ENCODE assay signal across 9 mouse cellular contexts in genomic region chr6:100527972-100528371, GRCm38 (mm10).
DNase-seq lines count a peak whose midpoint lies in the region; ATAC-seq and TF ChIP-seq lines count a peak whose summit lies in the region.
"Had no signal": no experiment of that assay in that cellular context is flagged by ENCODE, and none has a peak within 500 bp of the region (broad histone marks: within the 10 kb centered on the region; RNA-seq: fewer than 3 reads in every experiment).

No protein-coding gene starts in this region.

- no peak overlapping the region for H3K9ac ChIP-seq in midbrain, postnatal 0 days (replicated peaks; ENCODE audit: low read length, poor library complexity, severe bottlenecking)
- no peak overlapping the region for H3K9ac ChIP-seq in midbrain, embryonic 14.5 days (replicated peaks; ENCODE audit: low read length)

- H3K36me3 ChIP-seq in heart, embryonic 10.5 days: no peaks in the 10 kb centered on the region
- no peaks in the 10 kb centered on the region for H3K36me3 ChIP-seq in midbrain, postnatal 0 days (ENCODE audit: insufficient read depth, low read length)
- H3K36me3 ChIP-seq in midbrain, embryonic 14.5 days (ENCODE audit: control insufficient read depth, insufficient read depth, low read length): no peaks in the 10 kb centered on the region
- H3K36me3 ChIP-seq: hindbrain, embryonic 10.5 days had no signal

- TF ChIP-seq CTCF in midbrain, postnatal 0 days (IDR thresholded peaks at IDR 0.05): peak; percentile 66
- TF ChIP-seq CTCF in bone marrow, adult 2 months (IDR thresholded peaks at IDR 0.05; ENCODE audit: control insufficient read depth, insufficient read depth, low read length): peak; percentile 56

- DNase-seq in heart, postnatal 4 days: peak; percentile 26
- DNase-seq in heart, embryonic 10.5 days (ENCODE audit: low spot score): no peak
- DNase-seq in midbrain, postnatal 0 days (ENCODE audit: low spot score): no peak
- DNase-seq in midbrain, embryonic 14.5 days: no peak
- peak; percentile 30 for DNase-seq in thymus, postnatal 25 days
- DNase-seq in T-cell, adult 2 months (ENCODE audit: low spot score): no peak

- no peak overlapping the region for H3K4me2 ChIP-seq in midbrain, postnatal 0 days (ENCODE audit: low read depth, low read length, poor library complexity, severe bottlenecking)
- no peak overlapping the region for H3K4me2 ChIP-seq in midbrain, embryonic 14.5 days (ENCODE audit: low read length)

- WGBS in heart, embryonic 10.5 days: 80% methylated on average over 5 of the region's 5 CpGs
- 92% methylated on average over 5 of the region's 5 CpGs for WGBS in midbrain, postnatal 0 days
- 89% methylated on average over 5 of the region's 5 CpGs for WGBS in midbrain, embryonic 14.5 days
- 71% methylated on average over 5 of the region's 5 CpGs for WGBS in bone marrow, adult 2 months

- peaks cover 36% of the 10 kb centered on the region for H3K4me1 ChIP-seq in heart, embryonic 10.5 days
- no peaks in the 10 kb centered on the region; the same call in 1 of the 2 replicates for H3K4me1 ChIP-seq in midbrain, postnatal 0 days (ENCODE audit: insufficient read depth, low read length)
- H3K4me1 ChIP-seq in midbrain, embryonic 14.5 days (ENCODE audit: control insufficient read depth, insufficient read depth, low read length): peaks cover 8% of the 10 kb centered on the region; the same call in 1 of the 2 replicates
- peaks cover 2% of the 10 kb centered on the region for H3K4me1 ChIP-seq in bone marrow, adult 2 months (ENCODE audit: control insufficient read depth, insufficient read depth, low read length)

- H3K27ac ChIP-seq in heart, embryonic 10.5 days: no peak overlapping the region
- no peak overlapping the region for H3K27ac ChIP-seq in midbrain, postnatal 0 days (ENCODE audit: low read depth, low read length)
- no peak overlapping the region for H3K27ac ChIP-seq in midbrain, embryonic 14.5 days (replicated peaks; ENCODE audit: low read depth, low read length)
- no peak overlapping the region for H3K27ac ChIP-seq in bone marrow, adult 2 months (ENCODE audit: control insufficient read depth, insufficient read depth, low read depth, low read length, poor library complexity)
- H3K27ac ChIP-seq: hindbrain, embryonic 10.5 days had no signal

- H3K9me3 ChIP-seq in heart, embryonic 10.5 days: no peaks in the 10 kb centered on the region
- H3K9me3 ChIP-seq in midbrain, postnatal 0 days (ENCODE audit: low read length): no peaks in the 10 kb centered on the region
- no peaks in the 10 kb centered on the region for H3K9me3 ChIP-seq in midbrain, embryonic 14.5 days (ENCODE audit: control insufficient read depth, low read length)

- no peak overlapping the region for H3K4me3 ChIP-seq in heart, embryonic 10.5 days
- H3K4me3 ChIP-seq in midbrain, postnatal 0 days (ENCODE audit: low read depth, low read length): no peak overlapping the region
- H3K4me3 ChIP-seq in midbrain, embryonic 14.5 days (replicated peaks; ENCODE audit: low read depth, low read length): no peak overlapping the region
- no peak overlapping the region for H3K4me3 ChIP-seq in bone marrow, adult 2 months (replicated peaks; ENCODE audit: control insufficient read depth, low read depth, low read length)
- H3K4me3 ChIP-seq: hindbrain, embryonic 10.5 days had no signal

- no peak for TF ChIP-seq POLR2A in bone marrow, adult 2 months (IDR thresholded peaks at IDR 0.05; ENCODE audit: borderline replicate concordance, control insufficient read depth, low read depth, low read length)

- no peak for ATAC-seq in midbrain, postnatal 0 days (ENCODE audit: low FRiP score)
- no peak for ATAC-seq in midbrain, embryonic 14.5 days (ENCODE audit: low FRiP score, low TSS enrichment)
- ATAC-seq: activated CD4-positive, CD25-positive, alpha-beta regulatory T cell, adult 4 months had no signal

- peaks cover 43% of the 10 kb centered on the region; the same call in 1 of the 2 replicates for H3K27me3 ChIP-seq in heart, embryonic 10.5 days (ENCODE audit: insufficient read depth, poor library complexity, severe bottlenecking)
- no peaks in the 10 kb centered on the region; the same call in 1 of the 2 replicates for H3K27me3 ChIP-seq in midbrain, postnatal 0 days (ENCODE audit: insufficient read depth, low read length)
- no peaks in the 10 kb centered on the region; the same call in 1 of the 2 replicates for H3K27me3 ChIP-seq in midbrain, embryonic 14.5 days (ENCODE audit: control insufficient read depth, insufficient read depth, low read length)

Comparison
In these comparisons a context has a peak if more than half of its experiments do, and no peak if none do; other contexts are left out.
1. DNase-seq: peak in heart, postnatal 4 days (single experiment) and thymus, postnatal 25 days (single experiment); none in heart, embryonic 10.5 days (single experiment), midbrain, postnatal 0 days (single experiment), midbrain, embryonic 14.5 days (single experiment) and T-cell, adult 2 months (single experiment).